Mouse (Mus musculus): ENCODE measurements around the gene P3h4. TPM values are rescaled to one million over a fixed set of nuclear protein-coding genes. Genes with fewer than 3 reads are reported as not detected.

Gene P3h4
- polyA plus RNA-seq, 1 experiment, result 19.6 TPM

- no peaks in the 10 kb centered on the region for H3K27me3 ChIP-seq (ENCODE audit: control insufficient read depth, insufficient read depth, low read length)
- DNase-seq, result no peak
- no peak for TF ChIP-seq CTCF (IDR thresholded peaks at IDR 0.05; ENCODE audit: borderline replicate concordance, insufficient read depth, low read depth, low read length)
- no peak for TF ChIP-seq POLR2A (IDR thresholded peaks at IDR 0.05; ENCODE audit: borderline replicate concordance, insufficient read depth, low read length)
- peaks cover 4% of the 10 kb centered on the region; the same call in 1 of the 2 replicates for H3K4me1 ChIP-seq (ENCODE audit: control insufficient read depth, insufficient read depth, low read length)
- no peak overlapping the region for H3K4me3 ChIP-seq (replicated peaks; ENCODE audit: insufficient read depth, low read depth, low read length)
- H3K27ac ChIP-seq (ENCODE audit: insufficient read depth, low read length), result no peak overlapping the region
- 80% methylated on average over 1 of the region's 1 CpGs for WGBS
These were observed 23.3 kb upstream of the P3h4 start for GRCm38 (mm10) chr11:100437901-100438300.

- WGBS, result 44% methylated on average over 9 of the region's 9 CpGs
- TF ChIP-seq CTCF (IDR thresholded peaks at IDR 0.05; ENCODE audit: borderline replicate concordance, insufficient read depth, low read depth, low read length) (no peak), POLR2A (IDR thresholded peaks at IDR 0.05; ENCODE audit: borderline replicate concordance, insufficient read depth, low read length) (no peak)
- H3K4me1 ChIP-seq (ENCODE audit: control insufficient read depth, insufficient read depth, low read length), result no peaks in the 10 kb centered on the region; the same call in 1 of the 2 replicates
- no peak for DNase-seq
- H3K27me3 ChIP-seq (ENCODE audit: control insufficient read depth, insufficient read depth, low read length), result no peaks in the 10 kb centered on the region
- no peak overlapping the region for H3K27ac ChIP-seq (ENCODE audit: insufficient read depth, low read length)
- H3K4me3 ChIP-seq (replicated peaks; ENCODE audit: insufficient read depth, low read depth, low read length), result no peak overlapping the region
These were observed 21.1 kb upstream of the P3h4 start for GRCm38 (mm10) chr11:100435678-100436246.

- TF ChIP-seq CTCF (IDR thresholded peaks at IDR 0.05; ENCODE audit: borderline replicate concordance, insufficient read depth, low read depth, low read length), result no peak
- TF ChIP-seq POLR2A (IDR thresholded peaks at IDR 0.05; ENCODE audit: borderline replicate concordance, insufficient read depth, low read length), result no peak
- no peak overlapping the region for H3K27ac ChIP-seq (ENCODE audit: insufficient read depth, low read length)
- H3K27me3 ChIP-seq (ENCODE audit: control insufficient read depth, insufficient read depth, low read length), result no peaks in the 10 kb centered on the region
- no peak for DNase-seq
- no peak overlapping the region for H3K4me3 ChIP-seq (replicated peaks; ENCODE audit: insufficient read depth, low read depth, low read length)
- WGBS, result 98% methylated on average over 5 of the region's 5 CpGs
- H3K4me1 ChIP-seq (ENCODE audit: control insufficient read depth, insufficient read depth, low read length), result peaks cover 22% of the 10 kb centered on the region
These were observed 17.4 kb upstream of the P3h4 start for GRCm38 (mm10) chr11:100432002-100432401.

DNA sequence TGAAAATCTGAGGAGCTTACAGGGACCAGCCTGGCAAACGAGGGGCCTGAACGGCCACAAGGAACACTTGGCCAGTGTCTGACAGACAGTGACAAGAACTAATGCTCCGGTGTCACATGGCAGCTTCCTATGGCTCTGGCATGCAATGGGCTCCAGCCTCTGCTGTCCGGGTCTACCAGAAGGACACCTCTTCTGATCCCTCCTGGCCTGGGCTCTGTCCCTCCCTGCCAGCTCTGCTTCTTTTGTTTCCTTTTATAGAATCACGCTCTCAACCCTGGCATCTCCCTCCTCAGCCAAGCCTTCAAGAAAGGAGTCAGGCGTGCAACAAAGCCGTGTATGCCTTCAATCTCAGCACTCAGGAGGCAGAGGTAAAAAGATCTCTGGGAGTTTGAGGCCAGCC, 15.4 kb upstream of the P3h4 start:
- H3K27ac ChIP-seq (ENCODE audit: insufficient read depth, low read length), result 0 out of 2 replicates have a peak overlapping the region, but pooled peaks have one; percentile 11
- no peak for TF ChIP-seq CTCF (IDR thresholded peaks at IDR 0.05; ENCODE audit: borderline replicate concordance, insufficient read depth, low read depth, low read length)
- no peak for TF ChIP-seq POLR2A (IDR thresholded peaks at IDR 0.05; ENCODE audit: borderline replicate concordance, insufficient read depth, low read length)

GRCm38 (mm10) chr11:100428612-100429199, 14.1 kb upstream of the P3h4 start:
- peaks cover 24% of the 10 kb centered on the region for H3K4me1 ChIP-seq (ENCODE audit: control insufficient read depth, insufficient read depth, low read length)
- H3K27me3 ChIP-seq (ENCODE audit: control insufficient read depth, insufficient read depth, low read length), result no peaks in the 10 kb centered on the region
- peak in 1 of 2 experiments; percentile 58 for DNase-seq
- no peak overlapping the region for H3K27ac ChIP-seq (ENCODE audit: insufficient read depth, low read length)
- 27% methylated on average over 9 of the region's 9 CpGs for WGBS
- no peak overlapping the region for H3K4me3 ChIP-seq (replicated peaks; ENCODE audit: insufficient read depth, low read depth, low read length)
- TF ChIP-seq CTCF (IDR thresholded peaks at IDR 0.05; ENCODE audit: borderline replicate concordance, insufficient read depth, low read depth, low read length) (no peak), POLR2A (IDR thresholded peaks at IDR 0.05; ENCODE audit: borderline replicate concordance, insufficient read depth, low read length) (no peak)

More for the DNA sequence above, 15.4 kb upstream of the P3h4 start:
- Histone ChIP-seq H3K4me3 (replicated peaks; ENCODE audit: insufficient read depth, low read depth, low read length) (no peak overlapping the region), H3K4me1 (ENCODE audit: control insufficient read depth, insufficient read depth, low read length) (peaks cover 24% of the 10 kb centered on the region), H3K27me3 (ENCODE audit: control insufficient read depth, insufficient read depth, low read length) (no peaks in the 10 kb centered on the region)
- DNase-seq, result peak in 1 of 2 experiments; percentile 35
- WGBS, result 13% methylated on average over 7 of the region's 7 CpGs

DNA sequence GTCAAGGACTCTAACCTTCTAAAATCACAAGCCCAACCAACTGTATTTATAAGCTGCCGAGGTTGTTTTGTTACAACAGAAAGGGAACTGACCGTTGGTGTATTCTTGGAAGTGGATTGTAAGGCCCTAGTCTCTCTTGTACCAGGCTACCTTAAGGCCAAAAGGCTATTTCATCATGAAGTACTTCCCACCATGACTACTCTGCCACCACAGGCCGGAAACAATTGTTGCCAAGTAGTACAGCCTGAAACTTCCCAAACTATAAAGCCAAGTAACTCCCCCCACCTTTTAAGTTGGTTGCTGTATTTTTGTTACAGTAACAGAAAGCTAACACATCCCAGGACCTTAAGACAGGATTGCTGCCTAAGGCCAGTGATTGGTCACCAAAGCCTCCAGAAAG, 12.2 kb upstream of the P3h4 start:
- TF ChIP-seq CTCF (IDR thresholded peaks at IDR 0.05; ENCODE audit: borderline replicate concordance, insufficient read depth, low read depth, low read length), result no peak
- no peak for TF ChIP-seq POLR2A (IDR thresholded peaks at IDR 0.05; ENCODE audit: borderline replicate concordance, insufficient read depth, low read length)
- no peak overlapping the region for H3K27ac ChIP-seq (ENCODE audit: insufficient read depth, low read length)
- 90% methylated on average over 3 of the region's 3 CpGs for WGBS
- H3K27me3 ChIP-seq (ENCODE audit: control insufficient read depth, insufficient read depth, low read length), result no peaks in the 10 kb centered on the region
- DNase-seq, result no peak
- H3K4me1 ChIP-seq (ENCODE audit: control insufficient read depth, insufficient read depth, low read length), result peaks cover 24% of the 10 kb centered on the region
- H3K4me3 ChIP-seq (replicated peaks; ENCODE audit: insufficient read depth, low read depth, low read length), result no peak overlapping the region

DNA sequence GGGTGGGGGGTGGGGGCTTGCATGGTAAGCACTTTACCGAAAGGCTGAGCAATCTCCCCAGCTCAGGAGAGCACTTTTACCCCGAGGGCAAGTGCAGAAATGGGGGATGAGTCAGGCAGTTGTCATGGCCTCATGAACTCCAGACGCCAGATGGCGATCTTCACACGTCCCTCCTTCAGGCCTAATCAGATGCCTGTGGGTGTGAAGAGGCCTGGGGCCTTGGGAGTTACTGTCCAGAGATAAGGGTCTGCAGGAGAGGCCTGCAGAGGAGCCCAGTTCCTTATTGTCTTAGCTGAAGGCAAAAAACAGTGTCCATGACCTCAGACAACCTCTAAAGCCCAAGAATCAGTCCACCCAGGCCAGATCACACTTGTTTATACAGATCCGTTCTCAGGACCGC, 11.2 kb upstream of the P3h4 start:
- H3K27me3 ChIP-seq (ENCODE audit: control insufficient read depth, insufficient read depth, low read length), result no peaks in the 10 kb centered on the region
- H3K4me1 ChIP-seq (ENCODE audit: control insufficient read depth, insufficient read depth, low read length), result peaks cover 24% of the 10 kb centered on the region
- WGBS, result 32% methylated on average over 7 of the region's 7 CpGs
- TF ChIP-seq POLR2A (IDR thresholded peaks at IDR 0.05; ENCODE audit: borderline replicate concordance, insufficient read depth, low read length), result no peak
- TF ChIP-seq CTCF (IDR thresholded peaks at IDR 0.05; ENCODE audit: borderline replicate concordance, insufficient read depth, low read depth, low read length), result peak; percentile 84
- peak; percentile 73 to 80 for DNase-seq
- H3K27ac ChIP-seq (ENCODE audit: insufficient read depth, low read length), result no peak overlapping the region
- no peak overlapping the region for H3K4me3 ChIP-seq (replicated peaks; ENCODE audit: insufficient read depth, low read depth, low read length)

DNA sequence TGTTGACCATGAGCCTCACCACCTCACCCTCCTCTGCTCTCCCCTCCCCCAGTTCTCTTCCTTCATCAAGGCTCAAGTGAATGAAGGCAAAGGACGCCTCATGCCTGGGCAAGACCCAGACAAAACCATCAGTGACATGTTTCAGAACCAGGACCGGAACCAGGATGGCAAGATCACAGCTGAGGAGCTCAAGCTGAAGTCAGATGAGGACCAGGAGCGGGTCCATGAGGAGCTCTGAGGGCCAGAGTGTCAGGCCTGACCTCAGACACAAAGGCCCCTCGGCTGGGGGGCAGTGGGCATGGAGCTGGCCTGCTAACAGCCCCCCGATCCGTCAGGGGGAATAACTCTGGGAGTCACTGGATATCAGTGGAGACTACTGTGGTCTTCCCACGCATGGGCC, 9.2 kb upstream of the P3h4 start:
- no peak for DNase-seq
- no peak for TF ChIP-seq CTCF (IDR thresholded peaks at IDR 0.05; ENCODE audit: borderline replicate concordance, insufficient read depth, low read depth, low read length)
- no peak for TF ChIP-seq POLR2A (IDR thresholded peaks at IDR 0.05; ENCODE audit: borderline replicate concordance, insufficient read depth, low read length)
- H3K27me3 ChIP-seq (ENCODE audit: control insufficient read depth, insufficient read depth, low read length), result no peaks in the 10 kb centered on the region
- H3K27ac ChIP-seq (ENCODE audit: insufficient read depth, low read length), result no peak overlapping the region
- no peak overlapping the region for H3K4me3 ChIP-seq (replicated peaks; ENCODE audit: insufficient read depth, low read depth, low read length)
- peaks cover 8% of the 10 kb centered on the region; the same call in 1 of the 2 replicates for H3K4me1 ChIP-seq (ENCODE audit: control insufficient read depth, insufficient read depth, low read length)
- 91% methylated on average over 7 of the region's 7 CpGs for WGBS

All from cerebellum, adult 2 months (tissue).